Mouse (Mus musculus) retina, adult 2 months (tissue): ENCODE data around the gene Gm45521.

Source experiments
- DNase-seq: peaks from one replicate; pipeline ENCODE4 v3.0.0-alpha.2; 2012; ENCODE audit warnings: low read depth, low spot score

The Gm45521 gene

GRCm38 (mm10) chr14:7952610-7953254 lies 4.4 kb upstream of the Gm45521 start:
- no peak for DNase-seq

- DNase-seq, result no peak
These were observed 3.0 kb upstream of the Gm45521 start for GRCm38 (mm10) chr14:7954071-7954471.

GRCm38 (mm10) chr14:7956427-7956826 lies 661 bp upstream of the Gm45521 start:
- no peak for DNase-seq

GRCm38 (mm10) chr14:7960616-7961015 lies 3.5 kb downstream of the Gm45521 start:
- no peak for DNase-seq

GRCm38 (mm10) chr14:7961714-7962113 lies 4.6 kb downstream of the Gm45521 start:
- no peak for DNase-seq

- DNase-seq, result no peak
These were observed 5.5 kb downstream of the Gm45521 start for GRCm38 (mm10) chr14:7962626-7963025.

GRCm38 (mm10) chr14:7963160-7963559 lies 6.1 kb downstream of the Gm45521 start:
- DNase-seq, result no peak

GRCm38 (mm10) chr14:7964219-7964889 lies 7.3 kb downstream of the Gm45521 start:
- peak; percentile 53 for DNase-seq

- no peak for DNase-seq
These were observed 14.9 kb downstream of the Gm45521 start for GRCm38 (mm10) chr14:7971889-7972493.

- DNase-seq, result no peak
These were observed 17.6 kb downstream of the Gm45521 start for GRCm38 (mm10) chr14:7974643-7975042.

GRCm38 (mm10) chr14:7975177-7975576 lies 18.1 kb downstream of the Gm45521 start:
- no peak for DNase-seq

- no peak for DNase-seq
These were observed 20.4 kb downstream of the Gm45521 start for GRCm38 (mm10) chr14:7977471-7977870.

- no peak for DNase-seq
These were observed 21.1 kb downstream of the Gm45521 start for GRCm38 (mm10) chr14:7978183-7978582.

GRCm38 (mm10) chr14:7981226-7981625 lies 24.1 kb downstream of the Gm45521 start:
- DNase-seq, result no peak

GRCm38 (mm10) chr14:7986913-7987312 lies 29.8 kb downstream of the Gm45521 start:
- no peak for DNase-seq

GRCm38 (mm10) chr14:7989371-7989770 lies 32.3 kb downstream of the Gm45521 start:
- DNase-seq, result no peak

- no peak for DNase-seq
These were observed 32.9 kb downstream of the Gm45521 start for GRCm38 (mm10) chr14:7989961-7990360.

GRCm38 (mm10) chr14:7991108-7991776 lies 34.2 kb downstream of the Gm45521 start:
- DNase-seq, result no peak

GRCm38 (mm10) chr14:7992158-7992557 lies 35.1 kb downstream of the Gm45521 start:
- DNase-seq, result no peak

- DNase-seq, result no peak
These were observed 37.2 kb downstream of the Gm45521 start, which contains the start of gene Dnase1l3 for GRCm38 (mm10) chr14:7994271-7994767. Gene Dnase1l3 (minus strand): TSS chr14:7994573.

- peak; percentile 71 for DNase-seq
These were observed 40.2 kb downstream of the Gm45521 start for GRCm38 (mm10) chr14:7997255-7997696.

GRCm38 (mm10) chr14:7999030-7999429 lies 41.9 kb downstream of the Gm45521 start:
- no peak for DNase-seq
